Mouse (Mus musculus): ENCODE results near the gene Cfap74.

DNA sequence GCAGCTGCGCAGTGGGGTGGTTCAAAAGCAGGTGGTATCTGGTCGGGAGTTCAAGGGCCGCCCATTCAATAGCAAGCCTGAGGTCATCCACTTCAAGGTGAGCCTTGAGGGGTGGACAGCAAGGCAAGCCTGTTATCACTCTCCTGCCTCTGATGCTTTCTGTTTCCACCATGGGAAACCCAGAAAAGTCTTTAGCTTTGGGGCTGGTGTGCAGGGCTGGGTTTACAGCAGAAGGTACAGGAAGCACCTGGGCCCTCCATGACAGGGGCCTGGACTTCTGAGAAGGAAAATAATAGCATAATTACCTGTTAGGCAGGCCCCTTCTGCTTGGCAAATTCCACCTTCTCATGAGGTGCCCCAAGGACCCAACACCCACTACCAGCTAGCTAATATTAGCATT, 20.2 kb downstream of the Cfap74 start:
- TF ChIP-seq CTCF (IDR thresholded peaks at IDR 0.05 in 2 of 3, conservative IDR thresholded peaks at IDR 0.05 in 1 of 3; ENCODE audit: control insufficient read depth in 1 of 3, insufficient read depth in 1 of 3, low read depth in 2 of 3, low read length in 3 of 3, poor library complexity in 1 of 3, severe bottlenecking in 1 of 3) (no peak), POLR2AphosphoS2 (IDR thresholded peaks at IDR 0.05; ENCODE audit: low read length) (no peak), MXI1 (IDR thresholded peaks at IDR 0.05; ENCODE audit: low read depth, low read length) (no peak)
